Mouse (Mus musculus) naive thymus-derived CD4-positive, alpha-beta T cell, adult 2 months (primary cell): ENCODE measurements around the gene Pfn5.
"Not testable (repeated sequence)": the region's sequence is repeated elsewhere in the genome, so short reads cannot be mapped to it uniquely, and the experiment has no call there.

Source experiments
- DNase-seq: peaks from one replicate; pipeline ENCODE4 v3.0.0-alpha.2; 2011; ENCODE audit warnings: low read depth

The Pfn5 gene

DNA sequence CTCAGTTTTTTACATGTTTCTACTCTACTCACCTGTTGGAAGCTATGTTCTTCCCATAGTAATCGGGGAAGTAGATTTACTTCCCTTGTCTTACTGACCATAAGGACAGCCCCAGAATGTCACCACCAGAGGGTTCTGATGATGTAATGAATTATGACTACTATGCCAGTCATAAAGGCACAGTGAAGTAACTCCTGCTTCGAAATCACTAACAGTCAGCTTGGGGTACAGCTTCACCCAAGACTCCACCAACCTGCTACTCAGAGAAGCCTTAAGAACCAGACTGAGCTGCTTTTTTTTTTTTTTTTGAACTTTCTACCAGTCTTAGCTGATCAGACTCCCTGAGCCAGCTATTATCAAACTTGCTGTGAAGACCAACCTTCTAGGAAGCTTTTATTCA, at the start of gene Pfn5, which contains the start of gene Asb12:
TSS of gene Pfn5 (plus strand) at position 218 of the 400 bp plus-strand sequence.
TSS of gene Asb12 (minus strand) at position 101 of the 400 bp plus-strand sequence.
- DNase-seq = no peak

GRCm38 (mm10) chrX:95523883-95524282, 34.0 kb upstream of the Pfn5 start:
- DNase-seq = no peak

DNA sequence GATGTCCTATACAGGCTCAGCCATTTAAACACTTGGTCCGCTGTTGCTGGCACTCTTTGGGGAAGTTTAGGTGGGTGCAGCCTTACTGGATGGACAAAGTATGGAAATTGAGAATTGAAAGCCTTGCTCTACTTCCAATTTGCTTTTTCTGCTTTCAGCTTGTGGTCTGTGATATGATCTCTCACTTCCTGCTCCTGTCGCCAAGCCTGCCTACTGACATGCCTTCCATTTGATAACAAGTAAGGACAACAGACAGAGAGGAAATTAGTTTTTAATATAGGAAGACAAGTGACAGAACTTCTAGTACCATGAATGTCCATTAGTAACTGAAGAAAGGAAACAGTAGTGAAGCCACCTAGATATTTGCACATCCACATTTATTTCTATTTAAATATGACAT, 32.7 kb upstream of the Pfn5 start:
- DNase-seq = no peak

DNA sequence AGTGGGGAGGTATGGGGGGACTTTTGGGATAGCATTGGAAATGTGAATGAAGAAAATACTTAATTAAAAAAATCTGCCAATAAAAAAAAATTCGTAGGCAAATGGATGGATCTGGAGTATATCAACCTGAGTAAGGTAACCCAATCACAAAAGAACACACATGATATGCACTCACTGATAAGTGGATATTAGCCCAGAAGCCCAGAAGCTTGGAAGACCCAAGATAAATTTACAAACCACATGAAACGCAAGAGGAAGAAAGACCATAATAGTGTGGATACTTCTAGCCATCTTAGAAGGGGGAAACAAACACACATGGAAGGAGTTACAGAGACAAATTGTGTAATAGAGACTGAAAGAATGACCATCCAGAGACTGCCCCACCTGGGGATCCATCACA, 22.4 kb upstream of the Pfn5 start:
- DNase-seq = not testable (repeated sequence)

GRCm38 (mm10) chrX:95554321-95554720, 3.6 kb upstream of the Pfn5 start:
- no peak for DNase-seq

- DNase-seq = no peak
Measured at GRCm38 (mm10) chrX:95600609-95601008, 42.7 kb downstream of the Pfn5 start.
